Mouse (Mus musculus) megakaryocyte, adult 5-6 weeks (primary cell): ENCODE measurements around the gene OR5BS1P. TPM values are rescaled to one million over a fixed set of nuclear protein-coding genes. Genes with fewer than 3 reads are reported as not detected.
"Not testable (repeated sequence)": the region's sequence is repeated elsewhere in the genome, so short reads cannot be mapped to it uniquely, and the experiment has no call there.

Experiments
- ATAC-seq: 2 replicates; pipeline ENCODE4 v1.8.0; 2016; ENCODE audit warnings: mild to moderate bottlenecking, inconsistent platforms; ENCODE audit not compliant: poor library complexity, severe bottlenecking
- total RNA-seq, 2 experiments: library from RNA; stranded (forward) in 1 of 2; stranded (reverse) in 1 of 2; fragments of 153-499, 151-499 nt in 1 of 2; fragments of 221-1000, 200-1000 nt in 1 of 2; gene quantifications; 2 replicates each; pipeline versions ENCODE4 v1.2.3 to v1.2.4; 2015 to 2017

OR5BS1P gene
- total RNA-seq, 2 experiments from 2014 or later = not detected

GRCm38 (mm10) chr15:98504514-98504913, 34.8 kb downstream of the OR5BS1P start:
- peak; percentile 66 for ATAC-seq

GRCm38 (mm10) chr15:98506253-98506957, 36.7 kb downstream of the OR5BS1P start:
- ATAC-seq = peak; percentile 79

- ATAC-seq = no peak
These were observed 37.6 kb downstream of the OR5BS1P start for GRCm38 (mm10) chr15:98507321-98507720.

GRCm38 (mm10) chr15:98509387-98509786, 39.7 kb downstream of the OR5BS1P start:
- ATAC-seq = no peak

- peak; percentile 62 for ATAC-seq
These were observed 41.0 kb downstream of the OR5BS1P start for GRCm38 (mm10) chr15:98510438-98511385.

- ATAC-seq = peak; percentile 46
These were observed 41.8 kb downstream of the OR5BS1P start for GRCm38 (mm10) chr15:98511386-98511928.

GRCm38 (mm10) chr15:98512232-98512631, 42.5 kb downstream of the OR5BS1P start:
- ATAC-seq = no peak

GRCm38 (mm10) chr15:98512799-98513321, 43.2 kb downstream of the OR5BS1P start:
- peak; percentile 58 for ATAC-seq

GRCm38 (mm10) chr15:98513676-98514075, 44.0 kb downstream of the OR5BS1P start:
- not testable (repeated sequence) for ATAC-seq

- peak; percentile 37; the same call in 1 of the 2 replicates for ATAC-seq
These were observed 44.5 kb downstream of the OR5BS1P start for GRCm38 (mm10) chr15:98514146-98514545.

GRCm38 (mm10) chr15:98514845-98515244, 45.1 kb downstream of the OR5BS1P start:
- not testable (repeated sequence) for ATAC-seq

GRCm38 (mm10) chr15:98517380-98518355, 48.0 kb downstream of the OR5BS1P start:
- ATAC-seq = peak; percentile 70

- ATAC-seq = no peak
These were observed 51.5 kb downstream of the OR5BS1P start for GRCm38 (mm10) chr15:98521245-98521644.

GRCm38 (mm10) chr15:98526057-98526456, 56.4 kb downstream of the OR5BS1P start:
- ATAC-seq = no peak

GRCm38 (mm10) chr15:98527056-98527771, 57.5 kb downstream of the OR5BS1P start:
- no peak for ATAC-seq

- no peak for ATAC-seq
These were observed 58.4 kb downstream of the OR5BS1P start for GRCm38 (mm10) chr15:98528066-98528563.
